Mouse (Mus musculus): ENCODE results near the gene Heatr3. TPM values are rescaled to one million over a fixed set of nuclear protein-coding genes. Genes with fewer than 3 reads are reported as not detected.
A peak's percentile ranks its signal among the peaks of the same experiment; 100 is the strongest.
"Not testable (repeated sequence)": the region's sequence is repeated elsewhere in the genome, so short reads cannot be mapped to it uniquely, and the experiment has no call there.

The Heatr3 gene
- total RNA-seq, 2 experiments from 2014 or later: 22.5 to 25.7 TPM

DNA sequence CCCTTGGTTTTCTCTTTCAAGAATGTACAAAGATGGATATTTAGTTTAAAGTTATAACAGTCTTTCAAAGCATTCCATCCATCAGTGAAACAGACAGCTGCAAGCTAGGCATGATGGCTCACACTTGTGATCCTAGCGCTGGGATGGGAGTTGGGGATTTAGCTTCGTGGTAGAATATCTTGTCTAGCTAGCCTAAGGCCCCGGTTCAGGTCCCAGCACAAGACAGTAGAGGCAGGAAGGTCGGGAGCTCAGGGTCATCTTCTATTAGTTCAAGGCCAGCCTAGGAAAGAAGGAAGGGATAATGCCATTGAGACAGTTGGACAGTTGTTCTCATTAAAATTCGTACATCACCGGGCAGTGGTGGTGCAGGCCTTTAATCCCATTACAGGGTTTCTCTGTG is 48.1 kb downstream of the Heatr3 start:
- DNase-seq: no peak

DNA sequence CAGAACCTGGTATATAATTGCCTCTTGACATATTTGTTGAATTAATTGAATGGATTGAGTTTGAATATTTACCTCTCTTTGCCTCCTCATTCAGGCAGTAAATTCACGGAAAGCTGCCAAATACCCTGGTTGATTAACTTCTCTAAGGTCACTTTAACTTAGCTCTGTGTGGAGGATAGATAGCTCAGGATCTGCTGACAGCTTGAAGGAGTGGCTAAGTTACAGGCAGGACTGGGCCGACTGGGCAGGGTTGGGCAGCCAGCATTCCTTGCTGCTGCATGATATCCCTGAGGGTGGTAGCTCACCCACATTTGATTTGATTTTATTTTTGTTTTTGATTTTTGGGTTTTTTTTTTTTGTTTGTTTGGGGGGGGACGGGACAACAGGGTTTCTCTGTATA is 59.7 kb downstream of the Heatr3 start:
- DNase-seq: peak; percentile 15

GRCm38 (mm10) chr8:88198551-88198944 is 60.9 kb downstream of the Heatr3 start:
- DNase-seq: peak; percentile 8

DNA sequence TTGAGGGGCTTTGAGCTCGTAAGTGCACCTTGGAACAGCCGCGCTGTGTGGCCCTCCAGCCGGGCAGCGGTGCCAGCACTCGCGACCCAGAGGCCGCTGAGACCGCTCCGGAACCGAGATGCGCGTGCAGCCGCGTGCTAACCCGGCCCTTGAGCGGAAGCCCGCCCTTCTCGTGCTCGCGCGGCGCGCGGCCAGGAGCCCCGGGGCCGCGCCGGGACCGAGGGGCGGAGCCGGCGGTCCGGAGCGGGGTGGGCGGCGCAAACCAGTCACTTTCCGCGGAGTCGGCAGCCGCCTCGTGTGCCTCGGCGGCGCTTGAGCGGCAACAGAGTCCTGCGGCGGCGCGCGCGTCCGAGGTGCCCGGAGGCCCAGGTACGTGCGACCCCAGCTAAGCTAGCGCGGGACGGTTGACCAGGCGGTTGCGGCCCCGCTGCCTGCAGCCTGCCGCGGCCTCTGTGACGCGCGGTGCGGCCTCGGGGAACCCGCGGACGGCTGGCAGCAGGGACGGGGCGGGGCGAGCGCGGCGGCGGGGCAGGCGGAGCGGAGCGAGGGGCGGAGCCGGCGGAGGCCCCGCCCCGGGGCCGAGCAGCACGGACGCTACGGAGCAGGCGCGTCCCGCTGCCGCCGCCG is 61.4 kb downstream of the Heatr3 start, which contains the start of gene Tent4b:
Tent4b (plus strand) TSS at position 269 of the 627 bp plus-strand sequence.
- peak; percentile 94 for DNase-seq

DNA sequence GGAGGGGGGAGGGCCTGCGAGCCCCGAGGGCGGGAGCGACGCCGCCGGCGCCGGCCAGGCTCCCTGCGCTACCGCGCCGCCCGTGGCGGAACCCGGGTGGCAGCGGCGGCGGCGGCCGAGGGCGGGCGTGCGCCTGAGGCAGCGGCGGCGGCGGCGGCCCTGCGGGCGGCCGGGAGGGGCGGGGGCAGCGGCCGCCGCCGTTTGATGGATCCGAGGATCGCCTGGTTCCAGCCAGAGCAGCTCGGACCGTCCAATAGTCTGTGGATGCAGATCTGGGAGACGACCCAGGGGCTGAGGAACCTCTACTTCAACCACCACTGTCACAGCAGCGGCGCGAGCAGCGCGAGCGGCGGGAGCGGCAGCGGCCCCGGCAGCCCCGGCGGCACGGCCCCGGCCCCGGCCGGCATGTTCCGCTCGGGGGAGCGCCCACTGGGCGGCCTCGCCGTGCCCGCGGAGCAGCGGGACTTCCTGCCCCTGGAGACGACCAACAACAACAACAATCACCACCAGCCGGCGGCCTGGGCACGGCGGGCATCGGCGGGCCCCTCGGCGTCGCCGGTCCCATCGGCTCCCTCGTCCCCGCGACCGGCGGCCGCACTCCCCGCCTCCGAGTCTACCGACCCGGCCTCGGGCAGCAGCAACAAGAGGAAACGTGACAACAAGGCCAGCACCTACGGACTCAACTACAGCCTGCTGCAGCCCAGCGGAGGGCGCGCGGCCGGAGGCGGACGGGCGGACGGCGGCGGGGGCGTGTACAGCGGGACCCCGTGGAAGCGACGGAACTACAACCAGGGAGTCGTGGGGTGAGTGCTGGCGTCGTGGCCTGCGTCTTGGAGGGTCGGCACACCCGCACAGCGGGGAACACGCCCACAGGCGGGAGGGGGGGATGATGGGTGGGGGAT is 62.3 kb downstream of the Heatr3 start:
- peak; percentile 26 for DNase-seq

- DNase-seq: no peak
These were observed 63.3 kb downstream of the Heatr3 start for GRCm38 (mm10) chr8:88200724-88201495.

- no peak for DNase-seq
These were observed 64.0 kb downstream of the Heatr3 start for GRCm38 (mm10) chr8:88201641-88202040.

GRCm38 (mm10) chr8:88206016-88206415 is 68.4 kb downstream of the Heatr3 start:
- DNase-seq: no peak

DNA sequence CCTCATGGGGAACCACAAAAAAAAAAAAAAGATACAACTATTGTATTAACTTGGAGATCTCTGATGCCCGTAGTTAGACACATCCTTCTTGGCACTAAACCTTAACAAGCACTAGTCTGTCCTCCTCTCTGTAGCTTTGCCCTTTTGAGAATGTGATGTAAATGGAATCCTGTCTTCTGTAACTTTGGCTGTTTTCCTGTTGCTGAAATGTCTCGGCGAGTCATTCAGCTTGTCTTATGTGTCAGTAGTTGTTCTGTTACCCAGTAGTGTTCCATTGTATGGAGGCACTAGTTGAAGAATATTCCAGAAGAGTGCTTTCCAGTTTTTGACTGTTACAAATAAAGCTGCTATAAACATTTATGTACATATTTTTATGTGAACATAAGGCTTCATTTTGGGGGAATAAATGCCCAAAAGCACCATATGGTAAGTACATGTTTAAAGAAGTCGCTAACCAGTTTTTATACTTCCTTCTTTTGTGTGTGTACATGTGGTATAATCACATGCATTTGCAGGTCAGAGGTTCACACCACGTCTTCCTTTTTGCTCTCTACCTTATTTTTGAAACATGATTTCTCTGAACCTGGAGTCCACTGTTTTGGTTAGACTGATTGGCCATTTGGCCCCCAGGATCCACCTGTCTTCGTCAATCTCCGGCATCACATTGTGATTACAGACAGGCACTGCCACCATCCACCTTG is 69.6 kb downstream of the Heatr3 start:
- DNase-seq: no peak

GRCm38 (mm10) chr8:88209930-88210827 is 72.5 kb downstream of the Heatr3 start:
- DNase-seq: not testable (repeated sequence)

DNA sequence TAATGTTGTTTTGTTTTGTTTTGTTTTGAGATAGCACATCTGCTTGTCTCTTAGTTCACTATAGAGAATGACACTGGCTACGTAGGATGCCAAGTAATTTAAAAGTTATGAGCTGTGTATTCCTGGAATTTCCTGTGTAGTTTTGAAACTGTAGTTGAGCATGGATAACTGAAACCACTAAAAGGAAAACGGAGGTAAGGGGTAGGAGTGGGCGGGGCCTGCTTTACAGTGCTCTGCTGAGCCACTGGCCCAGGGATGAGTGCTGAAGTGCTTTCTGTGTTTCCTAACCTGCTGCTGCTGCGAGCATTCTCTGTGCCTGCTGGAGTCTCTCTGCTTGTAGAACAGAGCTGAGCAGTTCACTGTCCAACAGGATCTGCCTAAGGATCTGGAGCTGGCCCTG is 83.7 kb downstream of the Heatr3 start:
- DNase-seq: no peak

Small RNA genes lying within 50 kb of the gene (microRNA-seq; reads per million reads assigned to microRNA genes)
- 0 to 0.26 reads per million in 2 experiments for gene Mir7071 (ENCODE audit: borderline replicate concordance in 2 of 2)

Other genes starting within 250 kb of the Heatr3 start
- gene Zfp423, start 178.3 kb upstream of the Heatr3 start, total RNA-seq (2021): 10 to 100 TPM; 15.6 to 16.4 TPM
- gene Cnep1r1, start 19.1 kb upstream of the Heatr3 start, total RNA-seq (2021): 10 to 100 TPM; 29.0 to 30.0 TPM
- 10 to 100 TPM; 10.6 to 12.2 TPM for gene Tent4b, start 61.4 kb downstream of the Heatr3 start, total RNA-seq (2021)
- 1 to 10 TPM; 6.7 to 7.9 TPM for gene Adcy7, start 134.5 kb downstream of the Heatr3 start, total RNA-seq (2021)
- gene Brd7, start 224.3 kb downstream of the Heatr3 start, total RNA-seq (2021): 10 to 100 TPM; 63.3 to 72.9 TPM

Data from gastrocnemius, postnatal 25 days (tissue).